Mouse (Mus musculus) cerebellum, adult 11-12 months (tissue): ENCODE results near the gene 2310011J03Rik.

Source experiments
- DNase-seq: peaks from one replicate; pipeline ENCODE4 v3.0.0; 2022

Gene 2310011J03Rik

GRCm38 (mm10) chr10:80314494-80315001, 5.8 kb downstream of the 2310011J03Rik start:
- peak; percentile 59 for DNase-seq

GRCm38 (mm10) chr10:80313627-80314201, 6.6 kb downstream of the 2310011J03Rik start:
- DNase-seq, result peak; percentile 76

GRCm38 (mm10) chr10:80312586-80313504, 7.5 kb downstream of the 2310011J03Rik start:
- peak; percentile 65 for DNase-seq

DNA sequence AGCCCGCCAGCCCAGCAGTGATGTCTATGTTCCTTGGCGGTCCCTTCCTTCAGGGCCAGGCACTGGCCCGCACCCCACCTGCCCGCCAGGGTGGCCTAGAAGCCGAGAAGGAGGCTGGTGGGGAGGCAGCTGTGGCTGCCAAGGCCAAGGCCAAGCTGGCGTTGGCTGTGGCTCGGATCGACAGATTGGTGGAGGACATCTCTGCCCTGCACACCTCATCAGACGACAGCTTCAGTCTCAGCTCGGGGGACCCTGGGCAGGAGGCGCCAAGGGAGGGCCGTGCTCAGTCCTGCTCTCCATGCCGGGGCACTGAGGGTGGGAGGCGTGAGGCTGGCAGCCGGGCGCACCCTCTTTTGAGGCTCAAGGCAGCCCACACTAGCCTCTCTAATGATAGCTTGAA, 8.8 kb downstream of the 2310011J03Rik start:
- peak; percentile 56 for DNase-seq

- no peak for DNase-seq
These were observed 15.5 kb downstream of the 2310011J03Rik start for GRCm38 (mm10) chr10:80304862-80305261.

GRCm38 (mm10) chr10:80304458-80304857, 15.9 kb downstream of the 2310011J03Rik start:
- DNase-seq, result no peak

DNA sequence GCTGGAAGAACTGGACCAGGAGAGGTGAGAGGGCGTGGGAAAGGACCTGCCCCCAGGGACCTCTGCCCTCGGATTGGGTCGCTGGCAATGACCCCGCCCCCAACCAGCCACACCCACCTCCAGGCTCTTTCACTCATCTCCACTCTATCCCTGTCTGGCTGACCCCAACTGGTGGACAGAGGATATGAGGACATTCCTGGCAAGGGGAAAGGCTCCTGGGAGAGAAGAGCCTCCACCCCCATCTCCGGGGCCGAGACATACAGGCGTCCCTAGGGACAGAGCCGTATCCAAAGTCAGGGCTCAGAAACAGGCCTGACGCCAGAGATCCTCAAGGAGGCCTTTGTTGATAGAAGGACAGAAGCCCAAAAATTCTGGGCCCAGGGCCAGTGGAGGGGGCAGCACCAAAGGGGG, 17.9 kb downstream of the 2310011J03Rik start:
- DNase-seq, result peak; percentile 81

DNA sequence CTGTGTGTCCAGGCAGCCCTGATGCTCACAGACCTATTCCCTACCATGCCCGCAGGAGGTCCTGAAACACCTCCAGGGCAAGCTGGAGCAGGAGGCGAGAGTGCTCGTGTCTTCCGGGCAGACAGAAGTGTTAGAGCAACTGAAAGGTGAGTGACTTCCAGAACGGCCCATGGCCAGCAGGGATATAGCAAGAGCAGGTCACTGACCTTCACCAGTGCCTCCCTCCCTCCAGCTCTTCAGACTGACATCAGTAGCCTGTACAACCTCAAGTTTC, 18.3 kb downstream of the 2310011J03Rik start:
- no peak for DNase-seq

DNA sequence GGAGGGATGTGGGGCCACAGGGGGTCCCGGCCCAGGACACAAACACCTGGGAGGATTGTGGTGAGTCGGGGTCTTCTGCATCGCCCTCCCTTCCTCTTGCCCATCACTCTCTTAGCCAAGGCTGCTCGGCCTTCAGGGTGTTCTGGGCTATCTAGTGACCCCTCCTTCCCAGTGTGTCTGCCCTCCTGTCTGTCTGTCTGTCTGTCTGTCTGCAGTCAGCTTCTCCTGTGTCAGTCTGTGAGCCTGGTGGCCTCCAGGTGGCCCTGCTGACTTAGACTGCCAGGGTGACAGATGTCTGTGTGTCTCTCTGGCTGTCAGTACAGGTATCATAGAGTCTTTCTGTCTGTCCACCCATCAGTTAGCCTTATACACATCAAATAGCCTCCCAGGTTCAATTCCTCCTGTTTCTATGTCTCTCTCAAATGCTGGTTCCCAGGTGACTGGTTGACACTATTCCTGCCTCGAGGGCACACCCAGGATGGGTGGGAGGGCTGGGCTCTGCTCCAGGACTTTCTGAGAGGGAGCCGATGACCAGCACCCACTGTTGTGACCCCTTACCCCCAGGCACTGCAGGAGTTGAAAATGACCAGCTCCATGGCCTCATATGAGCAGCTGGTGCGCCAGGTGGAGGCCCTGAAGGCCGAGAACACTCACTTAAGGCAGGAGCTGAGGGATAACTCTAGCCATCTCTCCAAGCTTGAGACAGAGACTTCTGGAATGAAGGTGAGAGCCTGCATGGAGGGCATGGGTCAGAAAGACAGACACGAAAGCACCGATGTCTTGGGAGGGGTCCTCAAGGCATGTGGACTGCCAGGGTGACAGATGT, 18.9 kb downstream of the 2310011J03Rik start:
- DNase-seq, result peak; percentile 67

GRCm38 (mm10) chr10:80300672-80301181, 19.6 kb downstream of the 2310011J03Rik start:
- DNase-seq, result peak; percentile 62

DNA sequence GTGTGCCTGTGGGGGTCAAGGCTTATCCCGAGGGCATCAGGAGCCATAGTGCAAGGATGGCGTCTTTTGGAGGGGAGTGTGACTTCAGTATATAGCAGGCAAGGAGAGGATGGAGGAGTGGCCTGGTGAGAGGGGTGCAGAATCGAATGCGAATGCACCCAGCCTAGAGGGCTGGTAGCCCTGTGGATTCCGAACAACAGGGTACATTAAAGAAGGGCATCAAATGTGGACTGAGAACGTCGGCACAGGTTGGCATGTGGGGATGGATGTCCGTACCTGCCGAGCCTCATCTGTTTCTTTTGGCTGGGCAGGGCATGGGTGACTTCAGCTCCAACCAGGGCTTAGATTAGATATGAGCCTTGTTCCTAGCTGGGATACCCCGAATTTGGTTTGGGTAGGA, 20.5 kb downstream of the 2310011J03Rik start:
- DNase-seq, result peak; percentile 52

GRCm38 (mm10) chr10:80299301-80299700, 21.0 kb downstream of the 2310011J03Rik start:
- DNase-seq, result no peak

GRCm38 (mm10) chr10:80298571-80299281, 21.6 kb downstream of the 2310011J03Rik start:
- DNase-seq, result peak; percentile 94

GRCm38 (mm10) chr10:80297526-80298133, 22.7 kb downstream of the 2310011J03Rik start:
- peak; percentile 69 for DNase-seq

GRCm38 (mm10) chr10:80296824-80297223, 23.5 kb downstream of the 2310011J03Rik start:
- peak; percentile 73 for DNase-seq

DNA sequence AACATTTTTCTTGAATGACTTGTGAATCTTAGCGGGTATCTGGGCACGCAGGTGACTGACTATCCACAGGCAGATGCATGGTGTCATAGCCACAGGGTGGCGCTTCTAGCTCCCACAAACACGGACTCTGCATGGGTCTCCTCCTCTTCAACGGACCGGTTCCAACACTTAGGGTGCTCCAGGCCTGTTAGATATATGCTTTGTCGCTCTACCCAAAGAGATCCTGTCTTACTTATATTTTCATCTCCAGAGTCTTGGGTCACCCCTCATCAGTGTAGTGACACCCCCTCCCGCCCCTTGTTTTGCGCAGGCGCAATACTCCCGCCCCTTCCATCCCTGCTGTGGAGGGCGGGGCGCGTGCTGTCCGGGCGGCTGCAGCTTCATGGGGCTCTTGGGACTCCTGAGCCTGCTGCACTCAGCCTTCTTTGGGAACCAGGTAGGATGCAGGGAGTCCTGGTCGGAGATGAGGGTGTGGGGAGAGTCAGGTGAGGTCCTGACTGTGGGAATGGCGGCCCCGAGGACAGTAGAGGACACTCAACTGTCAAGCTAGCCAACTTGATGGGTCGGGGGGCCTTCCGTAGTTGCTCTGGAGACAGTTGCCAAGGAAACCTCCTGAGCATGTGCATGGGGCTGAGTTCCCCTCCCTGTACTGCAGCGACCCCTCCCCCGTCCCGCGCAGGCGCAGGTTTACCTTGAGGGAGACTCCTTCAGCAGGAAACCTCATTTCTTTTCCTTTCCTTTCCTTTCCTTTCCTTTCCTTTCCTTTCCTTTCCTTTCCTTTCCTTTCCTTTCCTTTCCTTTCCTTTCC, 24.5 kb downstream of the 2310011J03Rik start, which contains the start of gene Apc2:
Apc2 (plus strand) TSS at position 360 of the 808 bp plus-strand sequence.
- DNase-seq, result peak; percentile 88

- peak; percentile 70 for DNase-seq
These were observed 25.5 kb downstream of the 2310011J03Rik start for GRCm38 (mm10) chr10:80294788-80295303.

GRCm38 (mm10) chr10:80294311-80294710, 26.0 kb downstream of the 2310011J03Rik start:
- DNase-seq, result no peak

DNA sequence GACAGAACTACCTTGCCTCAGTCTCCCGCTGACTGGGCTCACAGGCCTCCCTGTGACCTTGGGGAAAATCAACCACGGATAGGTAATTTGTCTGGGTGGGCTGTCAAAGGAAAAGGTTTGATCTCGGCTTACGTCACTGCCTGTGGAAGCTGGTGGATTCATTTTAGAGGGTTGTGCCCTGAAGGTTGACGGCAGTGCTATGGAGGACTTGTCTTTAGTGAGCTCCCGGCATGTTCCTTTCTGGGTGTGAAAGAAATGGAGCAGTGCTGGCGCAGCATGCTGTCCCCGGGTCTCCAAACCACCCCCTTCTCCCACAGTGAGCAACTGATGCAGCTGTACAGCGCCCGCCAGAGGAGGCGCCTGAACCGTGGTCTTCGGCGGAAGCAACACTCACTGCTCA, 27.0 kb downstream of the 2310011J03Rik start:
- DNase-seq, result peak; percentile 44
